Mouse (Mus musculus) megakaryocyte-erythroid progenitor cell, adult 5-6 weeks (primary cell): ENCODE data around the gene Adamtsl5. TPM values are rescaled to one million over a fixed set of nuclear protein-coding genes. Genes with fewer than 3 reads are reported as not detected.

Experiments used
- ATAC-seq: replicated peaks from 2 replicates; pipeline ENCODE4 v1.8.0; 2016; ENCODE audit warnings: mild to moderate bottlenecking, inconsistent platforms; ENCODE audit not compliant: severe bottlenecking, poor library complexity, low FRiP score, low TSS enrichment
- total RNA-seq, 2 experiments: library from RNA; stranded (forward) in 1 of 2; stranded (reverse) in 1 of 2; fragments of 200-1000, 215-1000 nt in 1 of 2; fragments of >200 nt in 1 of 2; fragmentation: Nextera tagmentation in 1 of 2; gene quantifications; 2 replicates each; pipeline ENCODE4 v1.2.3; 2014 to 2017

The Adamtsl5 gene
- total RNA-seq, 2 experiments from 2014 or later: 2.3 to 3.3 TPM

DNA sequence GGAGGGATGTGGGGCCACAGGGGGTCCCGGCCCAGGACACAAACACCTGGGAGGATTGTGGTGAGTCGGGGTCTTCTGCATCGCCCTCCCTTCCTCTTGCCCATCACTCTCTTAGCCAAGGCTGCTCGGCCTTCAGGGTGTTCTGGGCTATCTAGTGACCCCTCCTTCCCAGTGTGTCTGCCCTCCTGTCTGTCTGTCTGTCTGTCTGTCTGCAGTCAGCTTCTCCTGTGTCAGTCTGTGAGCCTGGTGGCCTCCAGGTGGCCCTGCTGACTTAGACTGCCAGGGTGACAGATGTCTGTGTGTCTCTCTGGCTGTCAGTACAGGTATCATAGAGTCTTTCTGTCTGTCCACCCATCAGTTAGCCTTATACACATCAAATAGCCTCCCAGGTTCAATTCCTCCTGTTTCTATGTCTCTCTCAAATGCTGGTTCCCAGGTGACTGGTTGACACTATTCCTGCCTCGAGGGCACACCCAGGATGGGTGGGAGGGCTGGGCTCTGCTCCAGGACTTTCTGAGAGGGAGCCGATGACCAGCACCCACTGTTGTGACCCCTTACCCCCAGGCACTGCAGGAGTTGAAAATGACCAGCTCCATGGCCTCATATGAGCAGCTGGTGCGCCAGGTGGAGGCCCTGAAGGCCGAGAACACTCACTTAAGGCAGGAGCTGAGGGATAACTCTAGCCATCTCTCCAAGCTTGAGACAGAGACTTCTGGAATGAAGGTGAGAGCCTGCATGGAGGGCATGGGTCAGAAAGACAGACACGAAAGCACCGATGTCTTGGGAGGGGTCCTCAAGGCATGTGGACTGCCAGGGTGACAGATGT, 46.7 kb downstream of the Adamtsl5 start:
- no peak for ATAC-seq

DNA sequence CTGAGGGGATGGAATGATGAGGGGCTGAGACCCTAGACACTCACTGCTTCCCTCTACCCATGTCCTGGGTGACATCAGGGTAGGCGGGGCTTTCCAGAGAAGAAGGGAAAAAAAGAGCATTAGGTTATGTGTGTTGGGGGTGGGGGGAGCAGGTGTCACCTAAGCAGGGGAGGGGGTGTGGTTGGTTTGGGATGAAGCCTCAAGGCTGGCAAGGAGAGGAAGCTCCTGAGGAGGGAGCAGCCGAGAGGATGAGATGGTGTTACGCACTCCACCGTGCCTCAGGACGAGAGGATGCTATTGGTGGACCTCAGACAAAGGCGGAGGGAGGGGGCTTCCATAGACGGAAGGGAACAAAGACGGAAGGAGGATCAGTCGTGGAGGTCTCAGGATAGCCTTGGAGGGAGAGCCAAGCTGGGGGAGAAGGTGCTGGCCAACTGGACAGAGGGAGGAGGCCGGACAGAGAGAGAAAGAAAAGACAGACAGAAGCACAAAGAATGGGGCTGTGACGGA, 47.5 kb downstream of the Adamtsl5 start:
- no peak for ATAC-seq

DNA sequence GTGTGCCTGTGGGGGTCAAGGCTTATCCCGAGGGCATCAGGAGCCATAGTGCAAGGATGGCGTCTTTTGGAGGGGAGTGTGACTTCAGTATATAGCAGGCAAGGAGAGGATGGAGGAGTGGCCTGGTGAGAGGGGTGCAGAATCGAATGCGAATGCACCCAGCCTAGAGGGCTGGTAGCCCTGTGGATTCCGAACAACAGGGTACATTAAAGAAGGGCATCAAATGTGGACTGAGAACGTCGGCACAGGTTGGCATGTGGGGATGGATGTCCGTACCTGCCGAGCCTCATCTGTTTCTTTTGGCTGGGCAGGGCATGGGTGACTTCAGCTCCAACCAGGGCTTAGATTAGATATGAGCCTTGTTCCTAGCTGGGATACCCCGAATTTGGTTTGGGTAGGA, 48.4 kb downstream of the Adamtsl5 start:
- ATAC-seq: no peak

DNA sequence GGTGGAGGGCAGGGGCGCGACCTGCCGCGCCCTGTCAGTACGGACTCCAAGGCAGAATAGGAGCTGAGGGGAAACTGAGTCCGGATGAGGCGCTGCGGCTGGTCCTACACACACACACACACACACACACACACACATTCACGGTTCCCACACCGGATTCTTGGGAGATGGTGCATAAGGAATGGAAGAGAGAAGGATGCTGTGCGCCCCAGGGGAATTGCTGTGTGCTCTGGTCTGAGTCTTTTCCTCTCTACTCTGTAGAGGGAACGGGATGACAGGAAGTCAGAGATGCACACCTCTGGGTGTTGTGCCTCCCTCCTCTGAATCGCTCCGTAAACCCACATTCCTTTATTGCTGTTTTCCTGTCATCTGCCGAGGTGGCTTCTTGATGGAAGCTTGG, 48.9 kb downstream of the Adamtsl5 start:
- no peak for ATAC-seq

DNA sequence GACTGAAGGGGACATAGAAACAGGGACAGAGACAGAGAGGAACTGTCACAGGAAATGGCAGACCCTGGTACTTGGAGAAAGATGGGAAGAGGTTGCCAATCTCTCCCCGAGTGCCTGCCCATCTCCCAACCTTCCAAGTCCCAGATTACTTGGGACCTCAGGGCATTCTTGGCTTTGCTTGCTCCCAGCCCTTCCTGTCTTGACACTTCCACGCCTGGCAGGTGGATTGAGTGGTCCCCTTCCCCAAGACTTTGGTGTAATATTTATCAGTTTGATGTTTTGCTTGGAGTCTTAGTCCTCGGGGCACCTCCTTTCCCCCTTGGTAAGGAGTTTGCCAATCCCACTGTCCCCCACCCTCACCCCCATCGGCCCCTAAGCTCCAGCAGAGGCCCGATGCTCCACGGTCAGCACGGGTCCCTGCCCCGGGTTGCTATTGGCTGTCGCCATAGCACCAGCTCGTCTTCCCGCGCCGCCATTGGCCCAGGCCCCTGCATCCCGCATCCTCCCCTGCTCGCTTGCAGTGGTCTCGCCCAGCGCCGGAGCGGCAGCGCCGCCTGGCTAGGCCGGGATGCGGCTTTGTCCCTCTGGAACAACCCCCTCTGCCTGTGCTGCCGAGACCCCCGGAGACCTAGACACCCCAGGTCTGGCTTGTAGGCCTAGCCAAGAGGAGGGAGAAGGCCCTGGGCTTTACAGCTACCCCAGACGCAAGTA, 49.5 kb downstream of the Adamtsl5 start:
- ATAC-seq: no peak

DNA sequence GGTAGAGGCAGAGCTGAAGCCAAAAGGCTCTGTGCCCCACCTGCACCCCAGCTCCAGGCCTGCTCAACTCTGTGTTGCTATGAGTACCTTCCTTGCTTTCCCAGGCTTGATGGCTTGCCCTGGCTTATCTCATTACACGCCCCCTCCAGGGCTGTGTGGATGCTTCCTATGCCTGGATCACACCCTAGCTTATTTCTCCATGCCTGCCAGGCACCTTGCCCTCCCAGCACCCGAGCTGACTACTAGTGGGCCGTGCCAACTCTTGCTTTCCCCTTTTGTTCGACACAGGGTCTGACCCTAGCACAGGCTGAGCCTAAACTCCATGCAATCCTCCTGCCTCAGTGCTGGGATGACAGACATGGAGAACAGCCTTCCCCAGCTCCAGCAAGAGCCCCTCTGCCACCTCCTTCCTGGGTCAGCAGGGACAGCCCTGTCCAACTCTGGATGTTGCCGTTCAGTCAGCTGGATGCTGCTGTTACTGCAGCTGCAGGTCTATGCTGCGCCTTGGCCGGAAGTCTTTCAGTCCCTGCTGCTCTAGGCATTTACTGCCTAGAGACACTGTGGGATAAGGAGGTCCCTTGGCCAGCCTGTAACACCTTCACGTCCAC, 50.6 kb downstream of the Adamtsl5 start:
- ATAC-seq: no peak

DNA sequence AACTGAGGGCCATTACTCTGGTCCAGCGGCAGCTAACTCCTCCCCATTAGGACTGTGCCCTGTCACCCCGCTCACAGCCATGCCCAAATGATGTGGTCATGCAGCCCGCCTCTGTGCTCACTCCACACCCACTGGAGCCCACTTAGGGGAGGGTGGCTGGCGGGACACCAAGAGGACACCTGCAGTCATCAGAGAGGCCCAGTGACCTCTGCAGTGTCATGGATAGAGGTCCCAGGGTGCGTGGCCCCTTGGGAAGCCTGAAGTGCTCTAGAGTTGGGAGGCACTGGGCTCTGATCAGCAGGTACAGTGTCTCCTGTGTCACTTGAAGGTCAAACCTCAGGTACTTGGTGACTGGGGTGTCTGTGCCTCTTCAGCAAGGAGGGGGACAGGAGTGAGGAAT, 51.4 kb downstream of the Adamtsl5 start:
- no peak for ATAC-seq

DNA sequence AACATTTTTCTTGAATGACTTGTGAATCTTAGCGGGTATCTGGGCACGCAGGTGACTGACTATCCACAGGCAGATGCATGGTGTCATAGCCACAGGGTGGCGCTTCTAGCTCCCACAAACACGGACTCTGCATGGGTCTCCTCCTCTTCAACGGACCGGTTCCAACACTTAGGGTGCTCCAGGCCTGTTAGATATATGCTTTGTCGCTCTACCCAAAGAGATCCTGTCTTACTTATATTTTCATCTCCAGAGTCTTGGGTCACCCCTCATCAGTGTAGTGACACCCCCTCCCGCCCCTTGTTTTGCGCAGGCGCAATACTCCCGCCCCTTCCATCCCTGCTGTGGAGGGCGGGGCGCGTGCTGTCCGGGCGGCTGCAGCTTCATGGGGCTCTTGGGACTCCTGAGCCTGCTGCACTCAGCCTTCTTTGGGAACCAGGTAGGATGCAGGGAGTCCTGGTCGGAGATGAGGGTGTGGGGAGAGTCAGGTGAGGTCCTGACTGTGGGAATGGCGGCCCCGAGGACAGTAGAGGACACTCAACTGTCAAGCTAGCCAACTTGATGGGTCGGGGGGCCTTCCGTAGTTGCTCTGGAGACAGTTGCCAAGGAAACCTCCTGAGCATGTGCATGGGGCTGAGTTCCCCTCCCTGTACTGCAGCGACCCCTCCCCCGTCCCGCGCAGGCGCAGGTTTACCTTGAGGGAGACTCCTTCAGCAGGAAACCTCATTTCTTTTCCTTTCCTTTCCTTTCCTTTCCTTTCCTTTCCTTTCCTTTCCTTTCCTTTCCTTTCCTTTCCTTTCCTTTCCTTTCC, 52.4 kb downstream of the Adamtsl5 start, which contains the start of gene Apc2:
Gene Apc2 (plus strand): TSS at position 360 of the 808 bp plus-strand sequence.
- ATAC-seq: peak; percentile 62

DNA sequence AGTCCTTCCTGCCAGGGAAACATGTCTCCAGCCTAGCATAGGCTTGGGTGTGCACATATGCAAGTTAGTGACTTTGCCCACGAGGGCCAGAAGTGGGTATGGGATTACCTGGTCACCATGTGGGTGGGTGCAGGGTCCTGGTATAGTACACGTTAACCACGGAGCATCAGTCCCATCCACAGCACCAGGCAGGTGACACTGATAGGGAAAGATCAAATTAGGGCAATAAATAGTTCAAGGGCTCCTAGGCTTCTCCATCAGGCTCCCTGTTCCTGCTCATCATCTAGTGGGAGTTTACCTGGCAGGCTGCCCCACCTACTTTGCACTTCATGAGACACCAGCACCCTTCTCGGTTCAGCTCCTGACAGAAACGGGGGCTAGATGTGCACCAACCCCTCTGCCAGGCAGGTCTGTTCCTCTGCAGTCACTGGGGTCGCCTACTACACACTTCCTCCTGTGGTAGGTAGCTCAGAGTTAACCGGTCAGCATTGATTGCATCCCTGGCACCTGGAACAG, 53.4 kb downstream of the Adamtsl5 start:
- no peak for ATAC-seq

DNA sequence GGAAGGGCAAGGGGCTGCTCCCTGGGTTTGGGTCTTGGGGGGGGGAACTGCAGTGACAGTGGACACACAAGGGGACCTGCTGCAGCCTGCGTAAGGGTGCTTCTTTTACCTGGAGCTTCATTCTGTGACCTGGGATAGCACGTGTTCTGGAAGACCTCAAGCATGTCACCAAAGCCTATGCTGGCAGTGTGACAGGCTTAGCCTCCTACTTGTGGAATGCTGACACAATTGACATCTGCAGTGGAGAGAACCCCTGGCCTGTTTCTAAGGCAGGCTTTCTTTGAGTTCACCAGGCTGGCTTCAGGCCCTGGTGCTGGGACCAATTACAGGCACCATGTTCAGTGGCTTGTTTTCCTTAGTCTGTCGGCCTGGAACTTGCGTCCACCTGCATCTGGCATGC, 53.9 kb downstream of the Adamtsl5 start:
- ATAC-seq: no peak

DNA sequence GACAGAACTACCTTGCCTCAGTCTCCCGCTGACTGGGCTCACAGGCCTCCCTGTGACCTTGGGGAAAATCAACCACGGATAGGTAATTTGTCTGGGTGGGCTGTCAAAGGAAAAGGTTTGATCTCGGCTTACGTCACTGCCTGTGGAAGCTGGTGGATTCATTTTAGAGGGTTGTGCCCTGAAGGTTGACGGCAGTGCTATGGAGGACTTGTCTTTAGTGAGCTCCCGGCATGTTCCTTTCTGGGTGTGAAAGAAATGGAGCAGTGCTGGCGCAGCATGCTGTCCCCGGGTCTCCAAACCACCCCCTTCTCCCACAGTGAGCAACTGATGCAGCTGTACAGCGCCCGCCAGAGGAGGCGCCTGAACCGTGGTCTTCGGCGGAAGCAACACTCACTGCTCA, 54.9 kb downstream of the Adamtsl5 start:
- no peak for ATAC-seq

DNA sequence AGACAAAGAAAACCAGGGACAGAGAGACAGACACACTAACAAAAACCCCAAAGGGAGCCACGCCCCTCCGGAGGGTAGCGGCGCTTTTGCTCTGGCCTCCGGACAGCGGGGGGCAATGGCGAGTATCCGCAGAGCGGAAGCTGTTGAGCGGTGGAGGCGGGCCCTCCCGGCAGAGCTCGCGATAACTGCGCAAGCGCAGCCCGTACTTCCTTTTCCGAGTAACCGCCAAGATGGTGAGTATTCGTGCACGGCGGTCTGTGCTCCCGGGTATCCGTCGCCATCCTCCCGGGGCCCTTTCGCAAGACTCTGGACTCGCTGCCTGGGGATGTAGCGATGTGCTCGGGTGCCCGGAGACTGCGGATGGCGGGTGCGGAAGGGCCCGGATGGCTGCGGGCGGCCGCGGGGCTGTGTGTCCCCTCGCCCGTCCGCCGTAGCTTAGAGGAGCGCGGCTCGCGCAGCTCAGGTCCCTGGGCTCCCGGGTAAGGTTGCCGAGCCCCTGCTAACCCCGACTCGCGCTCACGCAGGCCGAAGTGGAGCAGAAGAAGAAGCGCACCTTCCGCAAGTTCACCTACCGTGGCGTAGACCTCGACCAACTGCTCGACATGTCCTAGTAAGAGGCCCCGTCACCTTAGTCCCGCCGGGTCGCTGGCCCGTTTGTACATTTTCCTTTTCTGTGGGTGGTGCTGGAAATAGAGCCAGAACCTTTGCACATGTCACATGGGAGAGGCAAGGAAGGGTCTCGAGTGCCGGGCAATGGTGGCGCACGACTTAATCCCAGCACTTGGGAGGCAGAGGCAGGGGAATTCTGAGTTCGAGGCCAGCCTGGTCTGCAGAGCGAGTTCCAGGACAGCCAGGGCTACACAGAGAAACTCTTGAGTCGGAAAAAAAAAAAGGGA, 55.7 kb downstream of the Adamtsl5 start, which contains the start of gene Rps15:
Gene Rps15 (plus strand): TSS at position 203 of the 896 bp plus-strand sequence.
- ATAC-seq: peak; percentile 72

Other genes starting within 250 kb of the Adamtsl5 start
- gene Sbno2, start 242.8 kb downstream of the Adamtsl5 start, total RNA-seq (2014; fragmentation: Nextera tagmentation): 34.4 and 39.7 TPM in 2 replicates
- gene Sbno2, start 242.8 kb downstream of the Adamtsl5 start, total RNA-seq (2017): 12.1 and 12.9 TPM in 2 replicates
- 152 and 213 TPM in 2 replicates for gene Stk11, start 232.6 kb downstream of the Adamtsl5 start, total RNA-seq (2014; fragmentation: Nextera tagmentation)
- 116 and 174 TPM in 2 replicates for gene Stk11, start 232.6 kb downstream of the Adamtsl5 start, total RNA-seq (2017)
- 282 and 325 TPM in 2 replicates for gene Atp5d, start 209.8 kb downstream of the Adamtsl5 start, total RNA-seq (2014; fragmentation: Nextera tagmentation)
- gene Atp5d, start 209.8 kb downstream of the Adamtsl5 start, total RNA-seq (2017): 29.3 and 49.3 TPM in 2 replicates
- gene Cbarp, start 207.6 kb downstream of the Adamtsl5 start, total RNA-seq (2014; fragmentation: Nextera tagmentation): 5.2 and 10.5 TPM in 2 replicates
- gene Cbarp, start 207.6 kb downstream of the Adamtsl5 start, total RNA-seq (2017): 3.7 TPM in 1 of 2 replicates, not detected in the other
- 30.9 and 34.0 TPM in 2 replicates for gene Midn, start 200.1 kb downstream of the Adamtsl5 start, total RNA-seq (2014; fragmentation: Nextera tagmentation)
- gene Midn, start 200.1 kb downstream of the Adamtsl5 start, total RNA-seq (2017): 9.4 and 10.5 TPM in 2 replicates
- 31.5 and 44.0 TPM in 2 replicates for gene Cirbp, start 182.4 kb downstream of the Adamtsl5 start, total RNA-seq (2014; fragmentation: Nextera tagmentation)
- 30.8 and 73.1 TPM in 2 replicates for gene Cirbp, start 182.4 kb downstream of the Adamtsl5 start, total RNA-seq (2017)
- 14.2 and 22.9 TPM in 2 replicates for gene 1600002K03Rik, start 175.5 kb downstream of the Adamtsl5 start, total RNA-seq (2014; fragmentation: Nextera tagmentation)
- 25.4 and 27.8 TPM in 2 replicates for gene 1600002K03Rik, start 175.5 kb downstream of the Adamtsl5 start, total RNA-seq (2017)
- 0.40 TPM in 1 of 2 replicates, not detected in the other for gene Efna2, start 168.9 kb downstream of the Adamtsl5 start, total RNA-seq (2014; fragmentation: Nextera tagmentation)
- gene Efna2, start 168.9 kb downstream of the Adamtsl5 start, total RNA-seq (2017): 0.80 TPM in 1 of 2 replicates, not detected in the other
- 60.8 and 124 TPM in 2 replicates for gene Mum1, start 122.0 kb downstream of the Adamtsl5 start, total RNA-seq (2014; fragmentation: Nextera tagmentation)
- gene Mum1, start 122.0 kb downstream of the Adamtsl5 start, total RNA-seq (2017): 44.2 and 49.0 TPM in 2 replicates
- gene Ndufs7, start 99.3 kb downstream of the Adamtsl5 start, total RNA-seq (2014; fragmentation: Nextera tagmentation): 196 and 302 TPM in 2 replicates
- 103 and 168 TPM in 2 replicates for gene Ndufs7, start 99.3 kb downstream of the Adamtsl5 start, total RNA-seq (2017)
- 1.2 and 1.7 TPM in 2 replicates for gene Gamt, start 87.4 kb downstream of the Adamtsl5 start, total RNA-seq (2014; fragmentation: Nextera tagmentation)
- 2.1 and 3.0 TPM in 2 replicates for gene Gamt, start 87.4 kb downstream of the Adamtsl5 start, total RNA-seq (2017)
- gene Dazap1, start 86.9 kb downstream of the Adamtsl5 start, total RNA-seq (2014; fragmentation: Nextera tagmentation): 152 and 163 TPM in 2 replicates
- 269 and 335 TPM in 2 replicates for gene Dazap1, start 86.9 kb downstream of the Adamtsl5 start, total RNA-seq (2017)
- 4,307 and 4,493 TPM in 2 replicates for gene Rps15, start 56.0 kb downstream of the Adamtsl5 start, total RNA-seq (2014; fragmentation: Nextera tagmentation)
- gene Rps15, start 56.0 kb downstream of the Adamtsl5 start, total RNA-seq (2017): 2,815 and 2,969 TPM in 2 replicates
- 0.07 TPM in 1 of 2 replicates, not detected in the other for gene Apc2, start 52.4 kb downstream of the Adamtsl5 start, total RNA-seq (2014; fragmentation: Nextera tagmentation)
- gene Apc2, start 52.4 kb downstream of the Adamtsl5 start, total RNA-seq (2017): not detected in 2 replicates
- 34.1 and 50.4 TPM in 2 replicates for gene 2310011J03Rik, start 27.9 kb downstream of the Adamtsl5 start, total RNA-seq (2014; fragmentation: Nextera tagmentation)
- 16.6 and 21.3 TPM in 2 replicates for gene 2310011J03Rik, start 27.9 kb downstream of the Adamtsl5 start, total RNA-seq (2017)
- 16.1 and 23.0 TPM in 2 replicates for gene Pcsk4, start 18.9 kb downstream of the Adamtsl5 start, total RNA-seq (2014; fragmentation: Nextera tagmentation)
- gene Pcsk4, start 18.9 kb downstream of the Adamtsl5 start, total RNA-seq (2017): 1.6 and 2.6 TPM in 2 replicates
- gene Reep6, start 18.5 kb downstream of the Adamtsl5 start, total RNA-seq (2014; fragmentation: Nextera tagmentation): 23.1 and 23.7 TPM in 2 replicates
- gene Reep6, start 18.5 kb downstream of the Adamtsl5 start, total RNA-seq (2017): 2.7 and 6.8 TPM in 2 replicates
- gene Plk5, start 8.0 kb upstream of the Adamtsl5 start, total RNA-seq (2014; fragmentation: Nextera tagmentation): 0.79 TPM in 1 of 2 replicates, not detected in the other
- not detected in 2 replicates for gene Plk5, start 8.0 kb upstream of the Adamtsl5 start, total RNA-seq (2017)
- gene Mex3d, start 39.2 kb upstream of the Adamtsl5 start, total RNA-seq (2014; fragmentation: Nextera tagmentation): 8.0 and 9.1 TPM in 2 replicates
- gene Mex3d, start 39.2 kb upstream of the Adamtsl5 start, total RNA-seq (2017): 13.0 and 14.7 TPM in 2 replicates
- 105 and 113 TPM in 2 replicates for gene Mbd3, start 51.1 kb upstream of the Adamtsl5 start, total RNA-seq (2014; fragmentation: Nextera tagmentation)
- 80.0 and 93.8 TPM in 2 replicates for gene Mbd3, start 51.1 kb upstream of the Adamtsl5 start, total RNA-seq (2017)
- gene Uqcr11, start 58.4 kb upstream of the Adamtsl5 start, total RNA-seq (2014; fragmentation: Nextera tagmentation): 485 and 702 TPM in 2 replicates
- 241 and 254 TPM in 2 replicates for gene Uqcr11, start 58.4 kb upstream of the Adamtsl5 start, total RNA-seq (2017)
- gene Tcf3, start 85.2 kb upstream of the Adamtsl5 start, total RNA-seq (2014; fragmentation: Nextera tagmentation): 154 and 175 TPM in 2 replicates
- 57.9 and 99.8 TPM in 2 replicates for gene Tcf3, start 85.2 kb upstream of the Adamtsl5 start, total RNA-seq (2017)
- gene Onecut3, start 146.4 kb upstream of the Adamtsl5 start, total RNA-seq (2014; fragmentation: Nextera tagmentation): not detected in 2 replicates
- not detected in 2 replicates for gene Onecut3, start 146.4 kb upstream of the Adamtsl5 start, total RNA-seq (2017)
- not detected in 2 replicates for gene Atp8b3, start 190.7 kb upstream of the Adamtsl5 start, total RNA-seq (2014; fragmentation: Nextera tagmentation)
- not detected in 2 replicates for gene Atp8b3, start 190.7 kb upstream of the Adamtsl5 start, total RNA-seq (2017)
- 52.1 and 57.1 TPM in 2 replicates for gene Rexo1, start 213.1 kb upstream of the Adamtsl5 start, total RNA-seq (2014; fragmentation: Nextera tagmentation)
- gene Rexo1, start 213.1 kb upstream of the Adamtsl5 start, total RNA-seq (2017): 9.8 and 15.3 TPM in 2 replicates
- 21.0 and 24.9 TPM in 2 replicates for gene Klf16, start 228.9 kb upstream of the Adamtsl5 start, total RNA-seq (2014; fragmentation: Nextera tagmentation)
- gene Klf16, start 228.9 kb upstream of the Adamtsl5 start, total RNA-seq (2017): 7.2 and 14.6 TPM in 2 replicates
- 55.0 and 63.1 TPM in 2 replicates for gene Abhd17a, start 241.9 kb upstream of the Adamtsl5 start, total RNA-seq (2014; fragmentation: Nextera tagmentation)
- 13.7 and 19.4 TPM in 2 replicates for gene Abhd17a, start 241.9 kb upstream of the Adamtsl5 start, total RNA-seq (2017)